Mouse (Mus musculus): ENCODE data around the gene Olfr107.

GRCm38 (mm10) chr17:37359282-37359681, 39.7 kb upstream of the Olfr107 start, which contains the start of gene Olfr104-ps:
- TF ChIP-seq POLR2A (IDR thresholded peaks at IDR 0.05; ENCODE audit: low read depth, low read length) (no peak), CTCF (IDR thresholded peaks at IDR 0.05; ENCODE audit: borderline replicate concordance, insufficient read depth, low read length) (no peak)
